Mouse (Mus musculus): ENCODE measurements around the gene Sec1.

The Sec1 gene

DNA sequence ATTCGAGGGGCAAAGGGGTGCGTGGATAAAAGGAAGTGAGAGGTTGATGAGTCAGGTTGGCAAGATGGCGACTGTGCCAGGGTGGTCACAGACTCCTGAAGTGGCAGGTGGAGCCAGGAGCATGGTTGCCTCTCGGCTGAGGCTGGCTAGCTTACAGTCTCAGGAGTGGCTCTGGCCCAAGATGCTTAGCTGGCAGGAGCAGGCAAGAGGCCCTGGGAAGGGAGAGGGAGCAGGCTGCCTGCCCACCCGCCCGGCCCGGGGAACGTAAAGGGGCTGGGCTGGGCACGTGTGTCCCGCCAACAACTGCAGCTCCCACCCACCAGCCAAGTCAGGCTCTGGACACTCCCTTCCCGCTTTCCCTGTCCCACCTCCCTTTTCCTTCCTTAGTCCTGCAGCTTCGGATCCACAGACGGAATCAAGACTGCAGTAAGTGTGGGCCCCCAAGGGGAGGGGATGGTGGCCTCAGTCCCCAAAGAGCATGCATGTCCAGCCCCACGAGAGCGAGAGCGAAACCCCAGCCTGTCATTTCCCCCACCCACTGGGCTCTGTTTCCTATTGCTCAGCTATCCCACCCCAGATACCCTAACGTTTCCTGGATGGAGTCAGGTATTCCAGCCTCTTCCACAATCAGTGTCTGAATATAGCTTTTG, 52.7 kb downstream of the Sec1 start:
- DNase-seq (ENCODE audit: low spot score) = no peak

DNA sequence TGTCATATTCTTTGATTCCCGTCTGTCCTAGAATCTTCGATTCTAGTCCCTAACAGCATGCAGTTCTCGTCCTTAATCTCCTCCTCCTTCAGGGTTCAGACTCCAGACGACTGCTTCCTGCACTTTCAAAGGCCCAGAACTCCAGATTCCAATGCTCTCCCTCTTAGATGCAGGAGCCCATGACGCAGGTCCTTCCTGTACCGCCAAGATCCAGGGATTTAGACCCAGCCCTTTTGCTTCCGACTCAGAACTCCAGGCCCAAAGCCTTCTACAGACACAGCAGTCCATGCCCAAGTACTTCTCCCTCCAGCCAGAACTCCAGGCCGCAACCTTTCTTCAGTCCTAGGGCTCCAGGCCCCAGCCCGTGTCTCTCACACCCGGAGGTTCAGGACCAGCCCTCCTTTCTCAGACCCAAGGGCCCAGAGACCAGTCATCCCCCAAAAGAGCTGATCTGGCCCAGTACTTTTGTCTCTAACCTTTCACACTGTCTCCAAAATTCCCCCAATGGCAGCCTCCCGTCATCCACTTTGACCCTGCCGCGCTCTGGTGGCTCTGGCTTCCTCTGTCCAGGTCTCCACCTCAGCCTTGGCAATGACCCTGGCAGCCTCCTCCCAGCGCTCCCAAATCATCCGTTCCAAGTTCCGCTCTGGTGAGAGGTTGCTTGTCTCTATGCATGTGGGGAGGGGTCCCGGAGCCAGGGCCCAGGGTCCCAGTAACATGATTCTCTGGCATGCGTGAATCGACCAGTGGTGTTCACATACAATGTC, 53.8 kb downstream of the Sec1 start:
- DNase-seq (ENCODE audit: low spot score) = no peak

DNA sequence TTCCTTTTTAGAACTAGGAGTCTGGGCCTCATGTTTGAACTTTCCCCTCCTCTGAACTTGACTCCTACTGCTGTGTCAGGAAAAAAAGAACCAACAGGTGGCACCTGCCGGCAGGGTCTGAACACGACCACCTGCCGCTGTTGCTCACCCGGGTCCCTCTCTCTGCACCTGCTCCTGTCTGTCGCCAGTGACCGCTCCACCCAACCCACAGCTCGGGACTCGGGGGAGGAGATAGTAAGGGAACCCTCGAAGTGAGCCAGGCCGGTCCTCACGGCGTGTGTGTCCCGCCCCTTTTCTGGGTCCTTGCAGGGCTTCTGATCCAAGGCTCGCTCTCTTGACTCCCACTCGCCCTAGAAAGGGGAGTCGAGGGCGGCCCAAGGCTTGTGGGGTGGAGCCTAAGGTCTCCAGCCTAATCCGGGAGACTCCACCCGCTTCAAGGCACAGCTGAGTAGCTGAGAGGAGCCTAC, 54.6 kb downstream of the Sec1 start, which contains the start of gene Mamstr:
Gene Mamstr, plus strand, starts transcription at position 417 of the 467 bp plus-strand sequence.
- DNase-seq (ENCODE audit: low spot score) = no peak

DNA sequence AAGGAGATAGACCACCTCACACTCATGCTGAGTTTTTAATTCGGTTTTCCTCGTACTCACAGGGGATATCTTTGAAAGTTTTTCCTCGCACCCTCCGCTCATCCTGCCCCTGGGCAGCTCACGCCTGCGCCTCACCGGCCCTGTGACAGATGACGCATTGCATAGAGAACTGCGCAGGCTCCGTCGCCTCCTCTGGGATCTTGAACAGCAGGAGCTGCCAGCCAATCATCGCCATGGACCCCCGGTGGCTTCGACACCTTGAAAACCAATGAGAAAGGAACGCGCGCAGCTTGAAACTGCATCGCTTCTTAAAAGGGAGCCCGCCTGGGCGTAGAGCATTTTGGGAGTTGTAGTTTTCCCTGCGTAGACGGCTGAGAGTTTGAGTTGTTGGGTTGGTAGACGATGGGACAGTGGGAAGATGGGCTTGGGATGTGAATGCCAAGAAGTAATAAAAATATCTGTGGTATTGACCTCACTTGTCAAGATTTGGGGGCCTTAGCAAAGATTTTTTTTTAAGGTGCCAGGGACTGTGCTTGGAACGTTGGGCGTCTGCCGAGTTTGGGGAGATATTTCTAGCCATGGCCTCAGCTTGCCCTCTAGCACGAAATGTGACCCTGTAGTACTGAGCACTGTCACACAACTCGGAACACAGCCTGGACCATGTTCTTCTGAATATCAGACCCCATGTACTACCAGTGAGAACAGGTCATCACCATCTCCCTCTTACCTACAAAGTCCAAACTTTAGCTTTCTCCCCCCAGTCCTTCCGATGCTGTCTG, 55.4 kb downstream of the Sec1 start:
- DNase-seq (ENCODE audit: low spot score) = peak; percentile 94

DNA sequence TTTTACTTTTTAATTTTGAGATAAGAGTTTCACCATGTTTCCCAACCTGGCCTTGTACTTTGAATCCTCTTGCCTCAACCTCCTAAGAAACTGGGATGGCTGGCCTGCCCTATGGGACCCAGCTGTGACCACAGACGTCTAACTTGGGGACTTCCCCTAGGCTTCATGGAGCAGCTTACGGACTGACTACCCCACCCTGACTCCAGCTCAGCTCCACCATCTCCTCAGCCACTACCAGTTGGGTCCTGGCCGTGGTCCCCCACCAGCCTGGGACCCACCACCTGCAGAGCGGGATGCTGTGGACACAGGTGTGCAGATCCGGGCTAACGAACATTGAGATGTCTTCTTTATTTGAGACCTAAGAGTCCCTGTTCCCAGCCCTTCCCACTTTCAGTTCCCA, 56.5 kb downstream of the Sec1 start:
- no peak for DNase-seq (ENCODE audit: low spot score)

DNA sequence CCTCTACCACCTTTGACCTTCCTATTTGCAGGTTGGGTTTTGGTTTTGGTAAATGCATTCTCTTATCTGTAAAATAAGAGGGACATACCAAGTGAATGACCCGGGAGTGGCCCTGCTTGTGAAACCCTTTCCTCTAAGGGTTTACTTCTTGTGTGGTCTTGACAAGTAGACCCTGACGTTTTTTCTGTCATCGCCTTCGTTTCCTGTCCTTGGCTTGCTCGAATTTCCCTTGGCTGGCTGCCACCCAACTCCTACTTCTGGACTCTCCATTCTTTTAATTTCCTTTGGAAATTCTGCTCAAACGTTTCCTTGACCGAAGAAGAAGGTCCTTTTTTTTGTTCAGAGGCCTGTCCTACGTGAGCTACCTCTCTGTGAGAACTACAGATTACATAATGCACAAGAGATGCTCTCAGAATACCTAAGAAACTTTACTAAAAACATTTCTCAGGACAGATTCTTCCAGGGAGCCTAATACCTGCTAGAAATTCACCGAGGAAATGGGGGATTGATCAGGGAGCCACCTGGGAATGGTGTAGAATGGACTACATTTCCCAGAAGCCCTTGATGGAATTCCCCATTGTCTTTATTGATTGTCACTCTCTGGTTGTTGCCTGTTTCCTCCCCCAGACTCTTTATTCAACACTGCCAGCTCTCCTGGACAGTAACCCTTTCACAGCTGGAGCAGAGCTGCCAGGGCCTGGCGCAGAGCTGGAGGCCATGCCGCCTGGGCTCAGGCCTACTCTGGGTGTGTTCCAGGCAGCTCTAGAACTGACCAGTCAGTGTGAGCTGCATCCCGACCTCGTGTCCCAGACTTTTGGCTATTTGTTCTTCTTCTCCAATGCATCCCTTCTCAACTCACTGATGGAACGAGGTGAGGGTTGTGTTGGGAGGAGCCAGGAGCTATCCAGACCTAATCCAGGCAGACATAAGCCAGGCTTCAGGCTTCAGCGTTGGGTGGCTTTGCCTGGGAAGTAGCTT, 58.2 kb downstream of the Sec1 start:
- DNase-seq (ENCODE audit: low spot score) = peak; percentile 83

DNA sequence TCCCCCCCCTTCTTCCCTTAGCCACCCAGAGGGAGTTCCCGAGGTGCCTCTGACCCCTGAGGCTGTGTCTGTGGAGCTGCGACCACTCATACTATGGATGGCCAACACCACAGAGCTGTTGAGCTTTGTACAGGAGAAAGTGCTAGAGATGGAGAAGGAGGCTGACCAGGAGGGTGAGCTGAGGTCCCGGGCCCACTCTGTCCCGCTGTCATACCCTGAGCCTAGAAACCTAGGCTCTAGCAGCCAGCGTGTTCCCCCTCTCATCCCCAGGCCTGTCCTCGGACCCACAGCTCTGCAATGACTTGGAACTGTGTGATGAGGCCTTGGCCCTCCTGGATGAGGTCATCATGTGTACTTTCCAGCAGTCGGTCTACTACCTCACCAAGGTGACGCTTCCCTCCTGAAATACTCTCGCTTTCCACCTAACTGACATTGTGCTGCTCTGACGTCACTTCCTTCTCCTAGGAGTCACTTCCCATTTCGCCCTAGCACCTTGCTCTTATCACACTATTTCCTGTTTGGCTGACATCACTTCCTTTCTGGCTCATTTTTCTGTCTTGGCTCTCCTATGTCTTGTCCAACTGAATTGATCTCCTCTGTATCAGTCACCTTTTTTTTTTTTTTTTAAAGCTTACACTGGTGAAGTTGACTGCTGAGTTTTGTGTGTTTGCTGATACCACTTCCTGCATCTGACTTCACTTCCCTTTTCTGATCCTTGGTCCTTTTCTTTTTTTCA, 59.1 kb downstream of the Sec1 start:
- DNase-seq (ENCODE audit: low spot score) = no peak

DNA sequence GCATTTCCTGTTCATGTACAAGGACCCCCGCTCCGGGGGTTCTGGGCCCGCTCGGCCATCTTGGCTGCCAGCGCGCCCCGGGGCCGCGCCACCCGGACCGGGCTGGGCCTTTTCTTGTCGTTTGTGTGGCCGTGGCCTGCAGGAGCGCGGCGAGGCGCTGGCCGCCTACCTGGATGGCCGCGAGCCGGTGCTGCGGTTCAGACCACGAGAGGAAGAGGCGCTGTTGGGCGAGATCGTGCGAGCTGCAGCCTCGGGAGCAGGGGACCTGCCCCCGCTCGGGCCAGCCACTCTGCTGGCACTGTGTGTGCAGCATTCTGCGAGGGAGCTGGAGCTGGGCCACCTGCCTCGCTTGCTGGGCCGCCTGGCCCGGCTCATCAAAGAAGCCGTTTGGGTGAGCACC, 61.7 kb downstream of the Sec1 start:
- DNase-seq (ENCODE audit: low spot score) = peak; percentile 82

DNA sequence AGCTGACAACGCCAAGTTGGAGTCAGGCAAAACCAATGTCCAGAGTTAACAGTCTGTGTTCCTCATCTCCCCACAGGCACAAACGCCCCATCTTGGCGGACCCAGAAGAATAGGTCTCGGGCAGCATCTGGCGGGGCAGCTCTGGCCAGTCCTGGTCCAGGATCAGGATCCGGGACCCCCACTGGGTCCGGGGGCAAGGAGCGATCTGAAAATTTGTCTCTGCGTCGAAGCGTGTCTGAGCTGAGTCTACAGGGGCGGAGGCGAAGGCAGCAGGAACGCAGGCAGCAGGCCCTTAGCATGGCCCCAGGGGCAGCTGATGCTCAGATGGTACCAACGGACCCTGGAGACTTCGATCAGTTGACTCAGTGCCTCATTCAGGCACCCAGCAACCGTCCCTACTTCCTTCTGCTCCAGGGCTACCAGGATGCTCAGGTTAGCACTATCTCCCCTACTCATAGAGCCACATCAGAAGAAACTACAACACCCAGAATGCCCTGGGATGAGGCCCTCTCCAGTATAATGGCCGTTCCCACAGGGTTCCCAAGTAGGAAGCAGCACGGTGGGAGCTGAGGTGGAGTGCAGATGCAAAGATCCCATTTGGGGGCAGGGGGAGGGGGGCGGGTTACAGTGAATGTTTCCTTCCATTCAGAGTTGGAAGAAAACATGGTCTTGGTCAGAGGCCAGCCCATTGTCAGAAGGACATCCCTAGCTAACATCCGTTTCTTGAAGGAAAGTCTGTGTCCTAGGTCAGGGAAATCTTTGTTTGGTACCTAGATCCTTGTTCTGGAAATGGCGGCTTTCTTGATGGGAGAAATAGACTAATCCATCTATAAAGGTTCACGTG, 63.9 kb downstream of the Sec1 start:
- no peak for DNase-seq (ENCODE audit: low spot score)

DNA sequence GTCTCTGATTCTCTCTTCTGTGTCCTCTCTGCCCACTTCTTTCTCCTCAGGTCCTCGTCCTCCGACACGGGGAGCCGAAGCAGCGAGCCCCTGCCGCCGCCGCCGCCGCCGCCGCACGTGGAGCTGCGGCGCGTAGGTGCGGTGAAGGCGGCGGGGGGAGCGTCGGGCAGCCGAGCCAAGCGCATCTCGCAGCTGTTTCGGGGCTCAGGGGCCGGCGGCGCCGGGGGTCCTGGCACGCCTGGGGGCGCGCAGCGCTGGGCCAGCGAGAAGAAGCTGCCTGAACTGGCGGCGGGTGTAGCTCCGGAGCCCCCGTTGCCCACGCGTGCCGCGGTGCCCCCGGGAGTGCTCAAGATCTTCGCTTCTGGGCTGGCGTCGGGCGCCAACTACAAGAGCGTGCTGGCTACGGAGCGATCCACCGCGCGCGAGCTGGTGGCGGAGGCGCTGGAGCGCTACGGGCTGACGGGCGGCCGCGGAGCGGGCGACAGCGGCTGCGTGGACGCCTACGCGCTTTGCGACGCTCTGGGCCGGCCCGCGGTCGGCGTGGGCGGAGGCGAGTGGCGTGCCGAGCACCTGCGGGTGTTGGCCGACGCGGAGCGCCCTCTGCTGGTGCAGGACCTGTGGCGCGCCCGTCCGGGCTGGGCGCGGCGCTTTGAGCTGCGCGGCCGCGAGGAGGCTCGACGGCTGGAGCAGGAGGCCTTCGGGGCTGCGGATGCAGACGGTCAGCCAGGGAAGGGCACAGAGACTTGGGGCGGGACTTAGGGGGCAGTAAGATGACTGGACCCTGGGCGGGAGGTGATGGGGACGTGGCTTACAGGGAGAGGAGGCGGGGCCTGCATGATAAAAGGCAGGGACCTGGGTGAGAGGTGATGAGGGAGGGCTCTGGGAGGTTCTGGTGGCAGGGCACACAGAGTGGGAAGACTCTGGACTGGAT, 65.6 kb downstream of the Sec1 start:
- DNase-seq (ENCODE audit: low spot score) = peak; percentile 97
